Mouse (Mus musculus) brain, embryonic 18.5 days (tissue): ENCODE measurements around the gene Carnmt1.
A peak's percentile ranks its signal among the peaks of the same experiment; 100 is the strongest.
"Not testable (repeated sequence)": the region's sequence is repeated elsewhere in the genome, so short reads cannot be mapped to it uniquely, and the experiment has no call there.

Source experiments
- DNase-seq: peaks from one replicate; pipeline ENCODE4 v3.0.0-alpha.2; 2012; ENCODE audit warnings: low read depth, low spot score

Gene Carnmt1

DNA sequence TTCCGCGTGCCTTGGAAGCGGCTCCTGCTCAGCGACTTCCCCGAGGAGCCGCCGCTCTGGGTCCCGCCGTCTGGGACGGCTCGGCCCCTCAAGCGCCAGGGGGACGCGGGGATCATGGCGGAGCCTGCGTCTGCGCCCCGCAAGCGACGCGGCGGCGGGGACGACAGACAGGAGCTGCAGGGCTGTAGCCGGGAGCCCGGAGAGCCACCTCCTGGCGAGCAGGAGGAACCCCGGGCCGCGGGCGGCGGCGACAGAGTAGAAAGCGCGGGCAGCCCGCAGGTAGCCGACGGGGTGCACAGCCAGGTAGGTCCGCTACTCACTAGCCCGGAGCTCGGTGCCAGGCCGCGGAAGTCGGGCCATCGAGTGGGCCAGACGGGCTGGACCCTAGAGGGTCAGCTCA, 42.8 kb downstream of the Carnmt1 start:
- DNase-seq: not testable (repeated sequence)

DNA sequence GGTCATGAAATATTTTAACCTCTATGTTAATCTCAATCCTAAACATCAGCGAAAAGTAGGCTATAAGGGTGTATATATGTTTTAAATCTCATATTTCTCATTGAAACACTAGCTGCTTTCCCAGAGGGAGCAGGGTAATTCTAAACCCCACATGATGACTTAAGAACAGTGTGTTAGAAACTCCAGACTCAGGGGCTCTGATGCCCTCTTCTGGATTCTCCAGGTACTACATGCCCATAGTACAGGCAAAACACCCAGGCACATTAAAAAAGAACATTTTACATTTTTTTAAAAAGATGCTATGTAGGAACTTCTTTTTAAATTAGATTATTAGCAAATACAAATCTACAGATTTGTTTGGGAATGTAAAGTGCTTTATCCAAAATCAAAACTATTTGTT, 45.8 kb downstream of the Carnmt1 start:
- DNase-seq: peak; percentile 20

DNA sequence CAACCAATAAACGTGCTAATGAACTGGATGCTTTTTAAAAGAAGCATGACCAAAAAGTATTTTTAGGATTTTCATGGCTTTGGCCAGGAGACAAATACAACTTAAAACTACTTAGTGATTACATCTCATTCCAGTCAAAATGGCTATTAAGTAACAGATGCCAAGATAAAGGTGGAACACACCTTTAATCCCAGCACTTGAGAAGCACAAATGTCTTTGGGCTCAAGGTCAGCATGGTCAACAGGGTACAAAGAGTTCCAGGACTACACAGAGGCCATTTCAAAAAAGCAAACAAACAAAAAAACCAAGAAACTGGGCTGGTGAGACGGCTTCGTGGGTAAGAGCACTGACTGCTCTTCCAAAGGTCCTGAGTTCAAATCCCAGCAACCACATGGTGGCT, 49.8 kb downstream of the Carnmt1 start:
- DNase-seq: no peak

GRCm38 (mm10) chr19:18725186-18725585, 54.6 kb downstream of the Carnmt1 start:
- no peak for DNase-seq

DNA sequence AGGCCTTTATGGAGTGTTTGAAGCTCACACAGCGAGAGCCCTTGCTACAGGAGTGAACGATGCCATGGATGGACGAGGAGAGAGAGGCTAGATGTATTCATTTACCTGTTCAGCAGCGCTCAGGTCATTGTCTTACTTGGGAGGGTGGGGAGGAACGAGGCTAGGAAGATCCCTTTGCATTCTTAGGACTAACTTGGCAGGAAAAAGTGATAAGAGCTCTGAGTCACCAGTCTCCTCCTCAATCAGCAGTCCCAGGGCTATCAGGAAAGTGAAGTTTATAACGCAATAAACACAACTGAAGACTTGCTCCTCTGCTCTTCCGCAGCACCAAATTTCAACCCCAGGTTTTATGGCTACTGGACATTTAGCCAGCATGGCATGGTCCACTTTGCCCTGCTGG, 59.7 kb downstream of the Carnmt1 start:
- DNase-seq: no peak

- no peak for DNase-seq
These were observed 60.5 kb downstream of the Carnmt1 start for GRCm38 (mm10) chr19:18731077-18731476.

DNA sequence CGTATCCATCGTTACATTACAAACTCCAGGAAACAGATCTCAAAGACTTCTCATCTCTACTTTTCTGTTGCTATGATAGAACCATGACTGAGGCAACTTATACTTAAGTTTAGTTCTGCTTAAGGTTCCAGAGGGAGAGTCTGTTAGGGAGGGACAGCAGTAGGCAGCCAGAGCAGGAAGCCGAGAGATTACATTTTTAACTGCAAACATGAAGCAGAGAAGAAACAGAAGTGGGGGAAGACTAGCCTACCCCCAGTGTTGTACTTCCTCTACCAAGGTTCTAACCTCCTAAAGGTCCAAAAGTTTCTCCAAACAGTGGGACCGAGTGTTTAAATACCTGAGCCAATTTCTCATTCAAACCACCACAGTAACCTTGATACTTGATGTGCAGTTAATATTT, 65.3 kb downstream of the Carnmt1 start:
- no peak for DNase-seq

GRCm38 (mm10) chr19:18739146-18739545, 68.6 kb downstream of the Carnmt1 start:
- no peak for DNase-seq

GRCm38 (mm10) chr19:18743946-18744345, 73.4 kb downstream of the Carnmt1 start:
- DNase-seq: no peak

DNA sequence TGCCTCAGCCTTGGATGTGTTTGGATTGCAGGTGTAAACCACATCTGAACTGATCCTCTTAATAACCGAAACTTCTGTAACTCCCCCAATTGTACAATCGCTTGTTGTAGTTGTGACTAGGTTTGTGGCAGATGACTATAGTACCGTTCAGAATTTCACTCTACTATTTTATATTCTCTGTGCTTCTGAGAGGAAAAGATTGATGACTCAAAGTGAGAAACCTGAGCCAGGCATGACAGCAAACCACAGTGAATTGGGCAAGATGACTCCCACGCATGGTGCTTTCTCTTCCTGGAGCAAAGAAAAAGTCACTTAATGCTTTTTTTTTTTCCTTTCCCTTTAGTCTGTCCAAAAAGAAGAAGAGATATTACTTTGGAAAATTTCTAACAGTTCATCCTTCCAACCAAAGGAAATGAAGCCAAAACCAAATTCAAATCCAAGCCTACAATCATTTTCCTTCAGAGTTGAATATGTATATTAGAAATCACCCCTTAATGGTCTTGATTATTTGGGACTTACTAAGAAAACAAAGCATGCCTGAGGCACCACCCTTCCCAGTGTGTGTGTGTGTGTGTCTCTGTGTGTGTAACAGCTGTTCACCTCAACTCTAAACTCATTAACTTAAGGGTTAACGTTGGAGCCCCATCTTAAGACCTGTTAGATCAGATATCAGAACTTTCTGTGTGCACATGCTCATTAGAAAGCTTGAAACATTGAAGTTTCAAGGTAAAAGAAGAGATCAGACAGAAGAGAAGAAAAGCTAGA, 76.2 kb downstream of the Carnmt1 start:
- no peak for DNase-seq

DNA sequence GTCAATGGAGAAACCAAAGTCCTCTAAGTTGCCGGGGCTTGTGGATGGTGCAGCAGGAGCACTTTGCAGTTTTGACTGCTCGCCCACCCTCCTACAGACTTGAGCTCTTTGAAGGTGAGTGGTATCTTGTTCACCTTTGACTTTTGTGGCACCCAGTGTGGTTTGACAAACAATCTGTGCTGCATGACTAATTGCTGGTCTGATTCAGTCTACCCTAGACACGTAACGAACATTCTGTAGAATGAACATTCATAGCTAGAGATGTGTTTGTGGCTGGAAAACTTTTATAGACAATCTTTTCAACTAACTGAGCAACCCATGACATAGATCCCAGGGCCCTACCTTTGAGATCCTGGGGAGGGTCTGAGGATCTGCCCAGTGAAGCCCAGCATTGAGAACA, 76.8 kb downstream of the Carnmt1 start:
- DNase-seq: no peak

GRCm38 (mm10) chr19:18749598-18750339, 79.2 kb downstream of the Carnmt1 start, which contains the start of gene Trpm6:
Gene Trpm6, plus strand, starts transcription at chr19:18749983.
- no peak for DNase-seq
